Mouse (Mus musculus) neural tube, postnatal 0 days (tissue): ENCODE measurements around the gene Rpl37a. TPM values are rescaled to one million over a fixed set of nuclear protein-coding genes. Genes with fewer than 3 reads are reported as not detected.

Experiments used
- polyA plus RNA-seq: library from polyadenylated mRNA; unstranded; fragments of >200 nt; fragmentation: Nextera tagmentation; extraction: Ambion mirVana; gene quantifications from 2 replicates; pipeline ENCODE4 v1.2.1, GENCODE M21; 2015

Rpl37a gene
- polyA plus RNA-seq: 1,031 and 1,265 TPM in 2 replicates

GRCm38 (mm10) chr1:72710753-72711653 is at the start of gene Rpl37a:
Gene Rpl37a (plus strand): TSS chr1:72711290.

DNA sequence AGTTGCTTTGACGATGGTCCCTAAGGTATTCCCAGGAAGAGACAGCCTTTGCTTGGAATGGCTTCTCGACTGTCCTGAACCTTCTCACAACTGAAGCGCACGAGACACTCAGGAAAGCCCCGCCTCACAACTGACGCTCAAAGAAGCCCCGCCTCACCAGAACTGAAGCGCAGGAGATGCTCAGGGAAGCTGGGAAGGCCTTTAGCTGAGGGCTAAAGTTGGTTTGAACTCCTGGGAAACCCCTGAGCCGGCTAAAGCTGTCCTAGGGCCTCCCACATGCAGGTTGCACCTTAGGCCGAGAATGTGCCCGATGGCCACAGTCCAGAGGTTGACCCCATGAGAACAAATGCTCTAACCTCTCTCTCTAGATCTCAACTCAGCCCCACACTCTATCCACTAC is 10.6 kb upstream of the Rpl37a start, which contains the start of gene Ankar:
Ankar (minus strand) TSS at position 101 of the 400 bp plus-strand sequence.

Other genes with a start within 250 kb of the Rpl37a start
- gene March4, start 174.4 kb upstream of the Rpl37a start, polyA plus RNA-seq: 7.1 and 8.9 TPM in 2 replicates
- 16.7 and 18.5 TPM in 2 replicates for gene Smarcal1, start 128.0 kb upstream of the Rpl37a start, polyA plus RNA-seq
- gene Ankar, start 10.7 kb upstream of the Rpl37a start, polyA plus RNA-seq: not detected in 2 replicates
- gene Igfbp2, start 113.2 kb downstream of the Rpl37a start, polyA plus RNA-seq: 374 and 416 TPM in 2 replicates
- gene Igfbp5, start 163.6 kb downstream of the Rpl37a start, polyA plus RNA-seq: 52.4 and 64.7 TPM in 2 replicates